Mouse (Mus musculus): ENCODE data around the gene Chac1.

The Chac1 gene

GRCm38 (mm10) chr2:119388266-119388665 is 37.2 kb downstream of the Chac1 start:
- DNase-seq: no peak

GRCm38 (mm10) chr2:119389992-119390391 is 39.0 kb downstream of the Chac1 start:
- DNase-seq: no peak

GRCm38 (mm10) chr2:119398252-119398651 is 47.2 kb downstream of the Chac1 start:
- DNase-seq: no peak

- DNase-seq: peak; percentile 7
Measured at GRCm38 (mm10) chr2:119398665-119399064, 47.6 kb downstream of the Chac1 start.

GRCm38 (mm10) chr2:119399313-119399712 is 48.3 kb downstream of the Chac1 start:
- no peak for DNase-seq
